Mouse (Mus musculus) CH12F3 (cell line): ENCODE data around the gene Golga1.

Experiments used
- in situ Hi-C: fragments of 300-500 bp; cut with MboI; formaldehyde crosslinking; loops from 2 replicates; pipeline ENCODE4 v1.14.3; 2020; ENCODE audit warnings: low sequenced_read_pairs

Gene Golga1

DNA sequence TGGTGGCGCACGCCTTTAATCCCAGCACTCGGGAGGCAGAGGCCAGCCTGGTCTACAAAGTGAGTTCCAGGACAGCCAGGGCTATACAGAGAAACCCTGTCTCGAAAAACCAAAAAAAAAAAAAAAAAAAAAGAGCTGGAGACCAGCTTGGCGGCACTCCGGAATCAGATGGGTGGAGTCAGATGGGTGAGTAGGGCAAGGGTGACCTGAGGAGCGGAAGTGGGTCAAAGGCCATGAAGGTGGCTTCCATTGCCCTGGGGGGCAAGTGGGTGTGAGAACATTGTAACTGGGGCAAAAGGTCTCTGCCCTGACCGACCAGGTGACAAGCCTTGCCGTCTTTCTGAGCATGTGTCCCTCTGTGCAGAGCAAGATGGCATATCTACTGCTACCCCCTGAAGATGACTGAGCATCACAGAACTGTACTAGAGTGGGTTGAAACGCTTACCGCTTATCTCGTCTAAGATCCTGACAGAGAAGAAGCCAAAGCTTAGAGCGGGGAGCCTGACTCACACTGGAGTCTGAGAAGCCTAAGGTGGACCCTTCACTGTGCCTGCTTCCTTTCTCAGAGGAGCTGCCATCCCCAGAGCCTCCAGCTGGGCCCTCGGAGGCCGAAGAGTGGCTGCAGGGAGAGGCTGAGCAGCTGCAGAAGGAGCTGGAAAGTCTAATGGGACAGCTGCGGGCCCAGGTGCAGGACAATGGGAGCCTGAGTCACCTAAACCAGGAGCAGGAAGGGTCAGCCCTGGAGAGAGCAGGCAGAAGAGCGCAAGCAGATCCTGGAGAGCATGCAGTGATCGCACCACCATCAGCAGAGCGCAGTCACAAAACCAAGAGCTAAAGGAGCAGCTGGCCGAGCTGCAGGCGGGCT lies 89.2 kb downstream of the Golga1 start:
- in situ Hi-C loops, result no loop called here

DNA sequence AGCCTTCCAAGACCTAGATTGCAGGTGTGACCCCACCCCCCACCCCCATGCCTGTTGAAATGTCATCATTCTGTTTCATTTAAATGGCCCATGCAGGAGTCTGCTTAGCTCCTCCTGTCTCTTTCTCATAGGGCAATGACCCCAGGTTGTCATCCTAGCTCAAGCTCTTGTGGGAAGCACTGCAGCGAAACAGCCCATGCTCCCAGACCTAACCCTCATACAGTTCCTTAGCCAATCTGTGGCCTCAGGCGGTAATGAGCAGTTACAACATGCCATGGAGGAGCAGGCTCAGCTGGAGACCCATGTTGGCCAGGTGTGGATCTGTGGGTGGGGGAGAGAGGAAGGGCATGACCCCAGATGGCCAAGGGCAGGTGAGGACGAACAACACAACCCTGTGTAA lies 90.2 kb downstream of the Golga1 start:
- in situ Hi-C loops, result no loop called here

DNA sequence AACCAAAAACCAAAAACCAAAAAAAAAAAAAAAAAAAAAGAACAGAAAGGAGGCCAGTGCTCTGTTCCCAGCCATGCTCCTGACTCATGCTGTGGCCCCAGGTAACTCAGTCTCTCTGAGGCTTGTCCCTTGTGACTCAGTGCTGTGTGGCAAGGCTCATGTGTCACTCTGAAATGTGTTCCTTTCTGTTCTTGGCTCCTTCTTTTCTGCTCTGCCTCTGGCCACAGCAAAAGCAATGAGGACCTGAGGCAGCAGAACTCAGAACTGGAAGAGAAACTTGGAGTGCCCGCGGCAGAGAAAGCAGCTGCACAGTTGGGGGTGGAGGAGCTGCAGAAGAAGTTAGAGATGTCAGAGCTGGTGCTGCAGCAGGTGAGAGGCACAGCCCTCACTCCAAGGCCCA lies 91.2 kb downstream of the Golga1 start:
- in situ Hi-C loops, result no loop called here

DNA sequence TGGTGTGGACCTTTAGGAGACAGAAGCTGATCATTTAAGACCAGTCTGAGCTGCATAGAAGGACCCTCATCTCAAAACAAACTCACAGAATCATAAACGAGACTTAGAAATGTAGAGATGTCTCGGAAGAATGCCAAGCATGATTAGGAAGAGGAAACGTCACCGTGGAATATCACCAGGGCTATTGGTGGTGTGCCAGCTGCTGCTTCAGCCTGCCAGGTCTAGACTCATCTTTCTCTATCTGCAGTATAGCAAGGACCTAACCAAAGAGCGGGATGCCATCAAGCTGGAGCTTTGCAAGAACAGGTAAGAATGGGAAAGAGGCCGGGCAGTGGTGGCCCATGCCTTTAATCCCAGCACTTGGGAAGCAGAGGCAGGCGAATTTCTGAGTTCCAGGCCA lies 91.6 kb downstream of the Golga1 start:
- in situ Hi-C loops, result no loop called here

DNA sequence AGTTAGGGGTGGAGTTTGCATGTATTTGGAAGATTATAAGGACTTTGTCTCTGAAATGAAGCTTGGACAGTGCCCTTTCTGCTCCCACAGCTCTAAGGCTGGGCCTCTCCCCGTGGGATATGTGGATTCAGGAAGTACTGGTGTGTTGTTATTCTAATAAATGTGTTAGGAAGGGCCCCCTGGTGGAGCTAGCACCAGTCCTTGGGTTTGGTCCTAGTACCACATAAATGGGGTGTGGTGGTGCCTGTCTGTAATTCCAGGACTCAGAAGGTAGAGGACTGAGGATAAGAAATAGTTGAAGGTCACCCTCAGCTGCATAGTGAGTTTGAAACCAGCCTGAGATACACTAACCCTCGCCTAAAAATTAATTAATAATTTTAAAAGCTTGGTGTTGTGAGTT lies 92.1 kb downstream of the Golga1 start:
- in situ Hi-C loops, result no loop called here

DNA sequence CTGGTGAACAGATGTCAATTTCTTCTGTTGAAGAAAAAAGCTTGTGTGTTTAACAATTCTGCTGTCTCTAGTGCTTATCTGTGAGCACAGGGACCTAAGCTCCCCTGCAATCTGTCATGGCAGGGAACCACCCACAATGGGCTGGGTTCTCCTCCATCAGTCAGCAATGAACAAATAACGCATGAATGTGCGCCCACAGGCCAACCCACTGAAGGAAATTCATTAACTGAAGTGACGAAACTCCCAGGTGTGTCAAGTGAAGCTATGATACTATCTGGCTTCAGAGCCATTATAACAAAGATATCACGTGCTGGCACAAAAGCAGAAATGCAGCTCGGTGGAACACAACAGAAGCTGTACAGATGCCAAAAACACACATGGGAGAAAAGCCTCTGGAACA lies 95.3 kb downstream of the Golga1 start:
- in situ Hi-C loops, result no loop called here

DNA sequence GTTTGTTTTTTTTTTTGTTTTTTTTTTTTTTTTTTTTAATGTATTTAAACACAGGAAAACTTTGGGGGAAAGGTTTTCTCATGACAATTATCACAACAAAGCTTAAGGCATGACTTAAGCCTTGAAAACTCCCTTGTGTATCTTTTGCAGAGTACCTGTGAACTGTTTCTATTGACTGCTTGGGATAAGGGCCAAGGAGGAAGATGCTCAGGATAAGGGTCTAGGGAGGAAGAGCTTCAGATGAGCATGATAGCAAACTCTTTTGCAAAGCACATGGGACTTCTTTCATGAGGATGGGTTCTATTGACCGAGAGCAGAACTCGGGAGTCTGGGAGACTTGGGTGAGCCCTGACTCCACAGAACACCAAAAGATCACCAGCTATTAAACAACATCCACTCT lies 95.7 kb downstream of the Golga1 start:
- in situ Hi-C loops, result no loop called here
